Mouse (Mus musculus): Measurements from ENCODE around the gene Wnt7b. TPM values are rescaled to one million over a fixed set of nuclear protein-coding genes. Genes with fewer than 3 reads are reported as not detected.

Gene Wnt7b
- 10 to 100 TPM; 46.4 to 47.6 TPM for total RNA-seq (2021)
- long read RNA-seq, experiment 1, transcript Wnt7b-202 (4 exons, 3,134 nt), result minor isoform, 16 of 64 reads
- long read RNA-seq, experiment 1, transcript Wnt7b-204 (4 exons, 2,521 nt), result major isoform, 24 of 64 reads
- long read RNA-seq, experiment 1, transcript Wnt7b-201 (4 exons, 3,365 nt), result minor isoform, 5 of 64 reads
- long read RNA-seq, experiment 1, partial matches to known transcripts, result 0 of 64 reads
- long read RNA-seq, experiment 1, other reads (novel, unspliced or antisense), result 19 of 64 reads
- long read RNA-seq, experiment 2, transcript Wnt7b-202 (4 exons, 3,134 nt), result major isoform, 31 of 92 reads
- long read RNA-seq, experiment 2, transcript Wnt7b-204 (4 exons, 2,521 nt), result major isoform, 31 of 92 reads
- long read RNA-seq, experiment 2, transcript Wnt7b-201 (4 exons, 3,365 nt), result minor isoform, 7 of 92 reads
- long read RNA-seq, experiment 2, partial matches to known transcripts, result 2 of 92 reads
- long read RNA-seq, experiment 2, other reads (novel, unspliced or antisense), result 21 of 92 reads

DNA sequence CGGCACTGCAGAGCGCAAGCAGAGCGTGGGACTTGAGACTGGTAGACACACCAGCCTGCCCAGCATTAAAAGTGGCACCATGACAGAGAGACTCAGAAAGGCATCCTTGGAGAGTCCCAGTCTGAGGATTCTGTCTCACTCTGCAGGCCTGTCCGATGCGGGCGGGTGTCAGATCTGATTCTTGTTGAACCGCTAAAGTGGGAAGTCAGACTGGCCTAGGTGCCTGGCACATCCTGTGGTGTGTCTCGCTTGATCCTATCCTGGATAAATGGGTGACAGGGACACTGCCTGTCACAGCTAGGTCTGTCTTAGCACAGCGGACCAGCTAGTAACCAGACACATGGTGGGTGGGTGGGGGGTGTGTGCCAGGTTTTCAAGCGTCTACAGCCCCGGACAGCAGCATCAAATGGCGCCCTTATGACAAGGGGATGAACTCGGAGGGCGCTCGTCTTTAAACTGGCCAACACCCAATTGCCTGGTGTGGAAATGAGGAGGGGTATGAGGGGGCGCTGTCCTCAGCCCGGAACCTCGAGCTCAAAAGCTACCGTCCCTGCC, at the start of gene Wnt7b:
TSS of gene Wnt7b (minus strand) at position 118 of the 555 bp plus-strand sequence.
- no peak for DNase-seq (ENCODE audit: low spot score in 2 of 2)
- Histone ChIP-seq H3K4me3 (peak within 1 kb of the TSS; percentile 69), H3K27ac (peak within 1 kb of the TSS; percentile 82)
- TF ChIP-seq CTCF (conservative IDR thresholded peaks at IDR 0.05), result no peak

DNA sequence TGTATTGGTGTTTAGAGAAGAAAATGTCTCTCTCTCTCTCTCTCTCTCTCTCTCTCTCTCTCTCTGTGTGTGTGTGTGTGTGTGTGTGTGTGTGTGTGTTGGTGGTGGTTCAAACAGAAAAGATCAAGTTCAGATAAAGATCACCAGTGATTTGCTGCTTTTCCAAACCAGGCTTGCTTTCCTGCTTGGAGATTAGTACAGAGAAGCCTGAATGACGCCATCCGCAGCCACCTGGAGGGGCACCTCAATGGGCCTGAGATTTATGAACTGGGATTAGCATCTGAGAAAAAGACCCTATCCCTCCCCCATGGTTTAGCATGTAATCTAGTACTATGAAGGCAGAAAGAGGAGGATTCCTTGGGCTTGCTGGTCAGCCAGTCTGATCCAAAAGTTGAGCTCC, 49.3 kb upstream of the Wnt7b start:
- no peak for TF ChIP-seq CTCF (conservative IDR thresholded peaks at IDR 0.05)
- H3K4me3 ChIP-seq, result no peak overlapping the region
- no peak overlapping the region for H3K27ac ChIP-seq
- DNase-seq (ENCODE audit: low spot score in 2 of 2), result no peak

DNA sequence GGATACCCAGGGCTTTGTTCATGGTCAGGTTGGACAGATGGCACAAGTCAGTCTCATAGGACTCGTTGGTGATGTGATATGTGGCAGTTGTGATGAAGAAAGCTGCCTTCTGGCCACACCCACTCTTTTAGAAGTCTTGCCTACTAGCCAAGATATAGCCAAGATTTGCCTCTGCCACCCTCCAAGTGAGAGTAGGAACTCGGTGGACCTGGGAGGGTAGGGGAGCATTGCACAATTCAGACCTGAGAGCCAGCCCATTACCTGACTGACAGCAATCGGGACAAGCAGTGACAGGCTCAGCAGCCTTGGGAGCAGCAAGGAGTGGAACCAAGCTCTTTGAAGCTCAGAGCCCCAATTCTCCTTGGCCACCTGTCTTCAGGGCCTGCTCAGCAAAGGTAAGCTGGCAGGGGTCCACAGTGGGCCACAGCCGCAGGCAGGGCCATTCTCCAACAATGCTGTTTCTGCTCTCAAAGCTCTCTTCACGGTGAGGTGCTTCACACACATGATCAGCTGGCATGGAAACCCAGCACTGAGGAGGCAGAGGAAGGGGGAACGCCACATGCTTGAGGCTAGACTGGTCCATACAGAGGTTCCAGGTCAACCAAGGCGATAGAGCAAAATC, 47.8 kb upstream of the Wnt7b start:
- DNase-seq (ENCODE audit: low spot score in 2 of 2), result no peak
- H3K4me3 ChIP-seq, result no peak overlapping the region
- no peak for TF ChIP-seq CTCF (conservative IDR thresholded peaks at IDR 0.05)
- H3K27ac ChIP-seq, result no peak overlapping the region

DNA sequence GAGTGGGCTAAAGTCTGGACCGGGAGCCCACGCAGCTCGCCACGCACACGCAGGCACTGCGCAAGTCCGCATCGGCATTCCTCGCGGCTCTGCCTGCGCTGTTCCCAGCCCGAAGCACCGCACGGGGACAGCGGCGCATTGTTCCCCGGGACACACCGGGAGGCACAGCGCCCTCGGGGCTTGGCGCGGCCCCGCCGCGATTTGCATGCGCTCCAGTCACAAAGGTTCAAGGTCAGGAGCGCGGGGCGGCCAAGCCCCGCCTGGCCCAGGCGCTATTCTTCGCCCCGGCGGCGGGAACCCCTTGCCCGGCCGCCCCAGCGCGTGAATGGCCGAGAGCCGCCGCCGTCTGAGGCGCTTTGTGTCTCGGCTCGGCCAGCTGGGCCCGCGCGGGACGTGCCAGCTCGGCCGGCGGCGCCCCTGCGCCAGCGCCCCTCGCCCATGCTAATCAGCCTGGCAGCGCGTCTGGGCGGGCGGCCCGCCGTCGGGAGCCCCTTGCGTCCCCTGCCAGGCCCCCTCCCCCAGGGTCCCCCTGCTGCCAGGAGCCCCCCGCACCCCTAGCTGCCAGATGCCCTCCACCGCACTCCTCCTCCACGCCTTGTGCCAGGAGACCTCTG, 43.5 kb upstream of the Wnt7b start:
- H3K4me3 ChIP-seq, result peak overlapping the region; percentile 57
- peak overlapping the region; percentile 82 for H3K27ac ChIP-seq
- TF ChIP-seq CTCF (conservative IDR thresholded peaks at IDR 0.05), result peak; percentile 58
- peak; percentile 63 to 71 for DNase-seq (ENCODE audit: low spot score in 2 of 2)

DNA sequence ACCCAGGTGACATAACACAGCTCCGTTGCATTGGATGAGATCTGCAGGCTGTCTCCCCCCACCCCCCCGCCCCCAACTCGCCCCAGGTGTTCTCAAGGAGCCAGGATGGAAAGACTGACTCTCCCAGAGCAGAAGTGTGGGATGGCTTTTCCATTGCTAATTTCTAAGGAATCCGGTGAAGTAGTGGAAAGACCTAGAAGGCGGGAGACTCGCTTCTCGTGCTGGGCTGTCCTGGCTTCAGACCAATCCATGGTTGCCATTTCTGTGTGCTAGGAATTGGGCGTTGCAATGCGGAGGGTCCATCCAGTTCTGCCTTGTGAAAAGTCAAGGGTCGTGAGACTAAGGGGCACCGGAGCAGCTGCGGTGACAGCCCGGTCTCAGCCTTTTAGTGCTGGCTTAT, 39.9 kb upstream of the Wnt7b start:
- Histone ChIP-seq H3K4me3 (no peak overlapping the region), H3K27ac (no peak overlapping the region)
- no peak for DNase-seq (ENCODE audit: low spot score in 2 of 2)
- no peak for TF ChIP-seq CTCF (conservative IDR thresholded peaks at IDR 0.05)

DNA sequence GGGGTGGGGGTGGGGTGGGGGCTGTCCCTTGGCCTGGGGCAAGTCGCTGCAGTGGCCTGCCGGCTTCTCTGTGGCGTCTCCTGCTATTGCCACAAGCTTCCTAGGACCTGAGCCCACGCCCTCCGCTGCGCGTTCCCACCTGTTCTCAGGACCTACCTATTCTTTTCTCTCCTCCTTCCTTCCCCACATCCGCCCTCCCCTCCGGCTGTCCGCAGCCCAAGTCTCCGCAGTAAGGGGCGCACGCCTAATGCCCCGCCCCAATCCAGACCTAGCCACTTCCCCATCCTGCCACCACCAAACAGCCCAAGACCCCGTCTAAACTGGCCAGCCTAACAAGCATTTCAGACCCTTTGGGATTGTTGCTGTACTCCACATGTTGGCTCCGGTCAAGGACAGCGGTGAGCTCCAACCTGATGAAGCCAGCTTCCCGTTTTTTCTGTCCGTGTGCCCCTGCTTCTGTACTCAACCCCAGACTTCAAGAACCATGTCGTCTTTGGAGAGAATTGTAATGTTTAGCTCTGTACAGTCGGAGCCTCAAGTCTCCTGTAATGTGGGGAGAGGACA, 33.3 kb upstream of the Wnt7b start:
- Histone ChIP-seq H3K4me3 (no peak overlapping the region), H3K27ac (no peak overlapping the region)
- no peak for TF ChIP-seq CTCF (conservative IDR thresholded peaks at IDR 0.05)
- DNase-seq (ENCODE audit: low spot score in 2 of 2), result no peak

DNA sequence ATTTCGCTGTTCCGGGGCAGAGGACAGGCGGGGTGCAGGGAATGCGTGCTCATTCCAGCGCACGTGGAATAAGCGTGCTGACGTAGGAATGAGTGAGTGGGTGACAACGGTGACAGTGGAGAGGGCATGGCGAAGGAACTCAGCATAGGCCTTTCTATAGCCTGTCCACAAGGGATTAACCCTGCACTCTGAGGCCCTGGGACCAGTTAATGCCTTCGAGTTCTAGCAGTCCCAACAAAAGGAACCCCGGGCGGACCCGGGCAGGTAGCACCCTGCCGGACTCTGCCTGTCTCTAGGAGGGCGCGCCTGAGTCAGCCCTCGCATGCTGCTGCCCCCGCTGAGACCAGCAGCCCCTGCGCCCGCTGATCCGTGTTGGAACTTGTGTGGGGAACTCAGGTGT, 32.8 kb upstream of the Wnt7b start:
- Histone ChIP-seq H3K27ac (no peak overlapping the region), H3K4me3 (no peak overlapping the region)
- no peak for DNase-seq (ENCODE audit: low spot score in 2 of 2)
- TF ChIP-seq CTCF (conservative IDR thresholded peaks at IDR 0.05), result no peak

DNA sequence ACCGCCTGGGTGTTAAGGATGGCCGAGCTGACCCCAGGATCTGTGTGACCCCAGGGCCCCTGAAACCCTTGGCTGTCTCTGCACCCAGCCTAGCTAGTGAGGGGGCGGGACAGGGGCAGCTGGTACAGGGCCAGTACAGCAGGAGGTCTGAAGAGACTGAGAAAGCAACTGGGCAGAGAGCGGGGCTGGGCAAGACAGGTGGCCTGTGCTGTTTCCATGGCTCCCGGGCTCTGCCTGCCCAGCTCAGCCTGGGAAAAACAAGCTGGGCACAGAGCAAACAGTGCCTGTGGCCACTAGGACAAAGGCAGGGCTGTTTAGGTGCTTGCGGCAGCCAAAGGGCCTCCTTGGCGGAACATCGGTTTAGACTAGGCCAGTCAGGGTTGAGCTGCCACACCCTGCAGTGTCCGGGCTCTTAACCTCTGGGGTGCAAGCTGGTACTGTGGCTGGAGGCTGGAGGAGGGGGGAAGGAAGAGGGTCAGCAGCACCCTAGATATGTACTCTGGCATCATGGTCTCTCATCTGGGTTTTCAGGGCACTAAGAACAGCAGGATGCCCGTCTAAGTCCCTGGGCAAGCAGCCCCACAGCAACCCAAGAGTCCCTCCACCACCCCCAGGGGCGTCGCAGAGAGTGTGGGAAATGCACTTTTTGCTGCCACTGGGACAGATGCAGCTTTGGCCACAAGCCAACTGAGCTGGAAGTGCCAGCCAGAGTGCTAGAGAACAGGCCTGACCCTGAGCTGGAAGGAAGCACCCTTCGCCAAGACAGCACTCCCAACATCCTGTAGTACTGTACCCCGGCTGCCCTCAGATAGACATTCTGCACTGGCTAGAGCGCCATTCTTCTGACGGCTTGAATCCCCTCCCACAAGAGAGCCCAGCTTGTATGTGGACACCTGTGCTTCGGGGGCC, 31.3 kb upstream of the Wnt7b start:
- DNase-seq (ENCODE audit: low spot score in 2 of 2), result peak; percentile 52 to 85
- TF ChIP-seq CTCF (conservative IDR thresholded peaks at IDR 0.05), result no peak
- H3K27ac ChIP-seq, result peak overlapping the region; percentile 88
- no peak overlapping the region for H3K4me3 ChIP-seq

DNA sequence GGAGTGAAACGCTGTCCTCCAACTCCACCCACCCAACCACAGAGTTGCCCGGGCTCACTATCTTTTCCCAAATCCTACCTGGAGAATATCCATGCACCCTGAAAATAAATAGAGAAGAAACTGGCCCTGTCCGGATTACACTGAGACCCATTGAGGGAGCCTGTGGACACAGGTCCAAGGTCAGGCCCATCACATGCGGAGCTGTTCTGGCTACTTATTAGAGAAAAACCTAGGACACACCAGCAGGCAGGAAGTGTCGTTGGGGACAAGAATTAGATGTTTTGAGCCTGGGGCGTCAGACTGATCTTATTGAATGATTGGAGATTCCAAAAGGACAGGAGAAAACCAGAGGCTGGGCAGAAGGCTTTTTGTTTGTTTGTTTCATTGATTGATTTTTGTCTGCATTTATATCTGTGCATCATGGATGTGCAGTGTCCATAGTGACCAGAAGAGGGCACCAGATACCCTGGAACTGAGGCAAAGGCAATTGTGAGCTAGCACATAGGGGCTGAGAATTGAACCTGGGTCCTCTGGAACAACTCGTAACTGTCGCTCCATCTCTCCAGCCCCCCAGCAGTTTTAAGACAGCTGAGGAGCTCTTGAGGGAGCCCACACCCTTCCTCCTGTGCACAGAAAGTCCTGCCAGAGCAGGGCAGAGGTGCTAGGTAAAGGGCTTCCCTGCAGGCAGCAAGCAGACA, 30.5 kb upstream of the Wnt7b start:
- DNase-seq (ENCODE audit: low spot score in 2 of 2), result peak; percentile 39 to 60
- TF ChIP-seq CTCF (conservative IDR thresholded peaks at IDR 0.05), result peak; percentile 87
- H3K4me3 ChIP-seq, result no peak overlapping the region
- peak overlapping the region; percentile 88 for H3K27ac ChIP-seq

DNA sequence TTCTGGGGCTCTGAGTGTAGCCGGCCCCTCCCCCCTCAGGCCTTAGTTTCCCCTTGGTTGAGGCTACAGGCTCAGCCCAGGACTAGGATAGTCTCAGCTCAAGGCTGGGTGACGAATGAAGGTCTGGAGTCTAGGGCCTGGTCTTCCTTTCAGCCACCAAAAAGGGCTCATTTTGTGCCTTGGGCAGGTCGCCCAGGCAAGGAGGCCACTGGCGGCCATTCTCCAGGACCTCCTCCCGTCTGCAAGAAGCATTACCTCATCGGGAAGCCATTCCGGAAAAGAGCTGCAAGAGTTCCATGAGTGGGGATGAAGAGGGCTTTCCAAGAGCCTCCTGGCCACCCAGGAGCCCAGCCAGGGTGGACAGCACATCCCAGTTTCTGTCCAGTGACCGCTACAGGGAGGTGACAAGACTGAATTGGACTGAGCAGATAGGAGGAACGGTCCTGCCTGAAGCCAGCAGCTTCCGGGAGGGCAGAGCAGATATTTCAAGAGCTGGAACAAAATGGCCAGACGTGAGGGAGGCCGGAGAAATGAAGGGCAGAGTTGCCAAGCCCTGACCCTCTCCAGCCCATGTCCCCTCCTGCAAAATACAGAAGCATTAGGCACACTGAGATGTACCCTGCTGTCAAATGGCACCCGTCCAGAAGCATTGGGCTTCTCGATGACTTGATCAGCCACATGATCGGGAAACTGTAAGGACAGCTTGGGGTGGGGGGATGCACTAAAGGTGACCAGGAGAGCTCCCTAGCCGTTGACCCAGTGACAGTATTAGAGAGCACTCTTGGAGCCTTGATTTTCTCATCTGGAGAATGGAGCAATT, 29.6 kb upstream of the Wnt7b start:
- peak in 1 of 2 experiments; percentile 50 for DNase-seq (ENCODE audit: low spot score in 2 of 2)
- TF ChIP-seq CTCF (conservative IDR thresholded peaks at IDR 0.05), result no peak
- no peak overlapping the region for H3K4me3 ChIP-seq
- H3K27ac ChIP-seq, result peak overlapping the region; percentile 88

Measured in layer of hippocampus, adult 2 months (tissue).